Mouse (Mus musculus): ENCODE measurements around the gene Rbm39. TPM values are rescaled to one million over a fixed set of nuclear protein-coding genes. Genes with fewer than 3 reads are reported as not detected.
A peak's percentile ranks its signal among the peaks of the same experiment; 100 is the strongest.

Rbm39 gene
- total RNA-seq, 2 experiments from 2014 or later, result 317 to 566 TPM

DNA sequence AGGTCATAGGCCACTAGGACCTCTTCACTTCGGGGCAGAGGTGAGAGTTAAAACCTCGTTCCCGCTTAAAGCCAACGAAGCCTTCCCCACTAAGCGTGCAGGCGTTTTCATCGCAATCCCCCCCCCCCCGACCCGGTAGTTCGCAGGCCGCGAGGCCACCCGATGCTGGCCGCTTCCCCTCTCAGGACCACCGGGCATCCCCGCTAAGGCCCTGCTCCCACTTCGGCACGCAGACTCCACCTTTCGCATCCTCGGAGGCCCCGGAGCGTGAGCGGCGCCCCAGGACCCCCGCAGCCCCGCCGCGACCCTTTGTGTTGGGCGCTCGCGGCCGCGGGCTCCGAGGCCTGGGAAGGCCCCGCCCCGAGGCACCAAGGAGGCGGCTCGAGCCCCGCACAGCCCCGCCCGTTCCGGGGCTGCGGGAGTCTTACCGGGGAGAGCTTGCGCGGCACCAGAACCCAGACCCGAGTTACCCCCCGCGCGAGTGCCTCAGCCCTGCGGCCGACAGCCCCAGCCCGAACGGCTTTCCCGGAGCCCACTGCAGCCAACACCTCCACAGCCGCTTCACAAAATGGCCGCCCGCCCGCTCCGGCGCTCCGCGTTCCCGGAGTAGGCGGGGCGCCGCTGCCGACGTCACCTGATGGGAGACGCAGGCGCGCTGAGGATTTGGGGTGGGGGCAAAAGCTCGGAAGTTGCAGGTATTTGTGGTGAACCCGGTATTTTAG lies 68.5 kb downstream of the Rbm39 start, which contains the start of the genes Cpne1 and Rbm12:
Gene Cpne1, minus strand, starts transcription at position 608 of the 722 bp plus-strand sequence.
Gene Rbm12, minus strand, starts transcription at position 621 of the 722 bp plus-strand sequence.
- ATAC-seq (replicated peaks; ENCODE audit: poor library complexity, severe bottlenecking), result peak; percentile 97

- peak; percentile 33 for ATAC-seq (replicated peaks; ENCODE audit: poor library complexity, severe bottlenecking)
These were observed 69.2 kb downstream of the Rbm39 start for GRCm38 (mm10) chr2:156110627-156111357.

Other genes with a start within 250 kb of the Rbm39 start
- 37.9 and 39.5 TPM in 2 replicates for gene Uqcc1, start 249.9 kb downstream of the Rbm39 start, total RNA-seq (2014; fragmentation: Nextera tagmentation)
- 66.6 and 71.5 TPM in 2 replicates for gene Uqcc1, start 249.9 kb downstream of the Rbm39 start, total RNA-seq (2017)
- gene Gm15557, start 239.5 kb downstream of the Rbm39 start, total RNA-seq (2014; fragmentation: Nextera tagmentation), result not detected in 2 replicates
- gene Gm15557, start 239.5 kb downstream of the Rbm39 start, total RNA-seq (2017), result not detected in 2 replicates
- not detected in 2 replicates for gene Gdf5, start 234.9 kb downstream of the Rbm39 start, total RNA-seq (2014; fragmentation: Nextera tagmentation)
- not detected in 2 replicates for gene Gdf5, start 234.9 kb downstream of the Rbm39 start, total RNA-seq (2017)
- 33.3 and 44.4 TPM in 2 replicates for gene Cep250, start 223.8 kb downstream of the Rbm39 start, total RNA-seq (2014; fragmentation: Nextera tagmentation)
- gene Cep250, start 223.8 kb downstream of the Rbm39 start, total RNA-seq (2017), result 39.0 and 41.6 TPM in 2 replicates
- gene 6430550D23Rik, start 172.3 kb downstream of the Rbm39 start, total RNA-seq (2014; fragmentation: Nextera tagmentation), result 1.4 TPM in 1 of 2 replicates, not detected in the other
- gene 6430550D23Rik, start 172.3 kb downstream of the Rbm39 start, total RNA-seq (2017), result 0.30 TPM in 1 of 2 replicates, not detected in the other
- 184 and 197 TPM in 2 replicates for gene Ergic3, start 172.2 kb downstream of the Rbm39 start, total RNA-seq (2014; fragmentation: Nextera tagmentation)
- 78.5 and 96.2 TPM in 2 replicates for gene Ergic3, start 172.2 kb downstream of the Rbm39 start, total RNA-seq (2017)
- not detected in 2 replicates for gene Fer1l4, start 127.3 kb downstream of the Rbm39 start, total RNA-seq (2014; fragmentation: Nextera tagmentation)
- not detected in 2 replicates for gene Fer1l4, start 127.3 kb downstream of the Rbm39 start, total RNA-seq (2017)
- 0.49 and 8.3 TPM in 2 replicates for gene Spag4, start 115.1 kb downstream of the Rbm39 start, total RNA-seq (2014; fragmentation: Nextera tagmentation)
- 1.5 and 4.8 TPM in 2 replicates for gene Spag4, start 115.1 kb downstream of the Rbm39 start, total RNA-seq (2017)
- gene Cpne1, start 68.3 kb downstream of the Rbm39 start, total RNA-seq (2014; fragmentation: Nextera tagmentation), result 34.2 and 51.5 TPM in 2 replicates
- gene Cpne1, start 68.3 kb downstream of the Rbm39 start, total RNA-seq (2017), result 14.7 and 16.5 TPM in 2 replicates
- 28.6 and 49.6 TPM in 2 replicates for gene Rbm12, start 68.3 kb downstream of the Rbm39 start, total RNA-seq (2014; fragmentation: Nextera tagmentation)
- gene Rbm12, start 68.3 kb downstream of the Rbm39 start, total RNA-seq (2017), result 40.2 and 53.5 TPM in 2 replicates
- gene Gm28036, start 53.1 kb downstream of the Rbm39 start, total RNA-seq (2014; fragmentation: Nextera tagmentation), result 11.6 and 29.4 TPM in 2 replicates
- 27.0 and 32.3 TPM in 2 replicates for gene Gm28036, start 53.1 kb downstream of the Rbm39 start, total RNA-seq (2017)
- gene Romo1, start 36.2 kb downstream of the Rbm39 start, total RNA-seq (2014; fragmentation: Nextera tagmentation), result 174 and 217 TPM in 2 replicates
- 28.9 and 38.1 TPM in 2 replicates for gene Romo1, start 36.2 kb downstream of the Rbm39 start, total RNA-seq (2017)
- gene Nfs1, start 36.1 kb downstream of the Rbm39 start, total RNA-seq (2014; fragmentation: Nextera tagmentation), result 57.3 and 66.6 TPM in 2 replicates
- 38.8 and 41.6 TPM in 2 replicates for gene Nfs1, start 36.1 kb downstream of the Rbm39 start, total RNA-seq (2017)
- gene Phf20, start 16.2 kb upstream of the Rbm39 start, total RNA-seq (2014; fragmentation: Nextera tagmentation), result 17.1 and 33.3 TPM in 2 replicates
- 32.1 and 53.4 TPM in 2 replicates for gene Phf20, start 16.2 kb upstream of the Rbm39 start, total RNA-seq (2017)
- gene Cnbd2, start 132.1 kb upstream of the Rbm39 start, total RNA-seq (2014; fragmentation: Nextera tagmentation), result 3.4 and 4.0 TPM in 2 replicates
- gene Cnbd2, start 132.1 kb upstream of the Rbm39 start, total RNA-seq (2017), result 2.6 and 6.5 TPM in 2 replicates
- gene Scand1, start 132.5 kb upstream of the Rbm39 start, total RNA-seq (2014; fragmentation: Nextera tagmentation), result 0.60 and 5.4 TPM in 2 replicates
- 20.9 and 28.4 TPM in 2 replicates for gene Scand1, start 132.5 kb upstream of the Rbm39 start, total RNA-seq (2017)
- gene Epb41l1, start 240.7 kb upstream of the Rbm39 start, total RNA-seq (2014; fragmentation: Nextera tagmentation), result 1.0 TPM in 1 of 2 replicates, not detected in the other
- gene Epb41l1, start 240.7 kb upstream of the Rbm39 start, total RNA-seq (2017), result 0.34 TPM in 1 of 2 replicates, not detected in the other

Data from granulocyte monocyte progenitor cell, adult 5-6 weeks (primary cell).